Mouse (Mus musculus) right cerebral cortex, postnatal 10 days (tissue): ENCODE measurements around the gene Senp5.
"Not testable (repeated sequence)": the region's sequence is repeated elsewhere in the genome, so short reads cannot be mapped to it uniquely, and the experiment has no call there.

Source experiments
- DNase-seq, 2 experiments: peaks; one replicate each; pipeline ENCODE4 v3.0.0; 2021; ENCODE audit warnings: low spot score in 2 of 2

Senp5 gene

DNA sequence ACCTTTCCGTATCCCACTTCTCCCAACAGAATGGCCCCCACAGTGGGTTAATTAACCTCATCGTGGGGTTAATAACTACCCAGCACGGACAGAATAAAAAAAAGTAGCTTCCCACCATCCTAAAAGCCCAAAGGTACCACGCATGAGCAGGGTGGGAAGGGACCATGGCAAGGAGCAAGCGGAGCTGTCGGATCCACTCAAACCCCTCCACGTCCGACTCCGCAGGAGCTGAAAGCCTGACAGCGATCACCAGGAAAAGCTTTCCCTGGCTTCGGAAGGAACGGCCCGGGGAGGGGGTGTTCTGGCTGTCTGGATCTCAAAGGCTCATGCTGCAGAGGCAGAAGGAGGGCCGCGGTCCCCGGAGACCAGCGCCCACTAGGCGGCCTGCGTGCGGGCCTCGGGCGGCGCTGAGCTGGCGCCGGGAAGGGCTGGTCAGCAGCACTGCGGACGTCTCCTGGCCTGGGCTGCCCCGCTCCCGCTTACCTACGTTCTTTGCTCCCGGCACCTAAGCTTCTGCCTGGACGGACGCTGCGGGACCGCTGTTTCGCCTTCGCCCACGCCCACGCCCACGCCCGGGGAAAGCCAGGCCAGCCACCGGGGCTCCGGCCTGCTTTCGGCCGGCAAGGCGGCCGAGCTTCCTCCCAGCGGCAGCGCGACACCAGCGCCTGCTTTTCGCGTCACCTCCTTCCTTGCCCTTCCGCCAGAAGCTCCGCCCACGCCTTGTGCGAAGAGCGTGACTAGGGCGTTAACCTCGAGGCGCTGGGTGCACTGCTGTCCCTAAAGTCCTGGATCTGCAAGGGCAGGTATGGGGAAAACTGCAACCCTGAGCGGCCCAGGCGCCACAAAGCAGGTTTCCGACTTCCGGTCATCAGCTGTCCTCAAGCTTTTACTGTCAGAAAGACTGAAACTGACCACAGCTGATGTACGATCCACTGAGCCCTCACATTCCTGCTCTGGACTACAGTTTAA lies at the start of gene Senp5:
Senp5 (minus strand) TSS at position 779 of the 969 bp plus-strand sequence.
- peak; percentile 95 for DNase-seq

DNA sequence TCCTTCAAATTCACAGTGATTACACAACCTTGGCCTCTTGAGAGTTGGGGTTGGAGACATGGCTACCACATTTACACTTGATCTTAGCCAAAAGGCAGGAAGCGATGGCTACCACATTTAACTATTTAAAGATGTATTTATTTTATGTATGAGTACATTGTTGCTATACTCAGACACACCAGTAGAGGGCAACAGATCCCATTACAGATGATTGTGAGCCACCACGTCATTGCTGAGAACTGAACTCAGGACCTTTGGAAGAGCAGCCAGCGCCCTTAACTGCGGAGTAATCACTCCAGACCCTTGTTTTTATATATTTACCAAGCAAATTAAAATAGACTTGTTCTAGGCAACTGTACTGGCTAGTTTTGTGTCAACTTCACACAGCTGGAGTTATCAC lies 39.3 kb upstream of the Senp5 start:
- no peak for DNase-seq

GRCm38 (mm10) chr16:32019678-32020077 lies 16.6 kb upstream of the Senp5 start:
- DNase-seq = no peak

GRCm38 (mm10) chr16:32010330-32010729 lies 7.2 kb upstream of the Senp5 start:
- no peak for DNase-seq

DNA sequence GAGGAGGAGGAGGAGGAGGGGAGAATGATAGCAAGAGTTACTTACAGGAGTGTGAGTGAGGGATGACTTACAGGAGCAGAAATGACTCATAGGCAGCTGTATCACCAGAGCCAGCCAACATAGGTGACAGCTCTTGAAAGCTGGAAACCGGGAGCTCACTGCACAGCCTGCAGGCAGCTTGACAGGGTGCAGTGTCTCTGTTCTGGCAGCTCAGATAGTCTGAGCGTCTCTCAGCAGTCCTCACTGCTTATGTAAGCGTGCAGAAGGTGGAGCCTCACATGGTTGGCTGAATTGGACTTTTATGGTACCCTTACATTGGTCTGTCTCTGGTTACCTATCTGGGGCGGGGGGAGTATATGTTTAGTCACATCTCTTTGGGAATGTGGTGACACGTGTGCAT lies 6.8 kb upstream of the Senp5 start:
- no peak for DNase-seq

- no peak for DNase-seq
Observed at GRCm38 (mm10) chr16:32008529-32009293, 5.6 kb upstream of the Senp5 start.

DNA sequence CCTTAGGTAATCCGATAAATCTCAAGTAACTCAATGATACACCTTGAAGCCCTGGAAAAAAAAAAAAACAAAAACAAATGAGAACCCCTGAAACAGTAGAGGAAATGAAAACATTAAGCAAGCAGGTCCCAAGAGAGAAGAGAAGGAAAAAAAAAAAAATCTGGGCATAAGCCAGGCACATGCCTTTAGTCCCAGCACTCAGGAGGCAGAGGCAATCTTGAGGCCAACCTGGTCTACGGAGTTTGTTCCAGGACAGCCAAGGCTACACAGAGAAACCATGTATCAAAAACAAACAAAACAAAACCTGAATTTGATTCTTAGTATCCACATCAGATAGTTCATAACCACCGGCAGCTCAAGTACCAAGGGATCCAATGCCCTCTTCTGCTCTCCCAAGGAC lies 1.6 kb upstream of the Senp5 start:
- no peak for DNase-seq

DNA sequence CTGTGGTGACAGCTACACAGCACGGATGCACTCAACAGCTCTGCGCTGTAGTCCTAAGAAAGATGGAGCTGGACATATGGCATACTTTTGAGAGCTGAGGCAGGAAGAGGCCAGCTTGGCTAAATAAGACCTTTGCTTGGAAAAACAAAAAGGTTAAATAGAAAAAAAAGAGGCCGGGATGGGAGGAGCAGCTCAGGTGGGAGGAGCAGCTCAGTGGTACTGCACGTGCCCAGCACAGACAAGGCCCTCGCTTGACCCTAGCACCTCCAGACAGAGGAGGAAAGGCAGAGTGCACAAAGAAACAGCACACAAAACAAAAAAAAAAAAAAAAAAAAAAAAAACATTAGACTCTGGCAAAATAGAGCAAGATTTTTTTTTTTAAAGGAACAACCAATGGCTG lies 6.7 kb downstream of the Senp5 start:
- DNase-seq = no peak

GRCm38 (mm10) chr16:31993946-31994345 lies 9.1 kb downstream of the Senp5 start:
- DNase-seq = no peak

GRCm38 (mm10) chr16:31993195-31993594 lies 9.9 kb downstream of the Senp5 start:
- no peak for DNase-seq

DNA sequence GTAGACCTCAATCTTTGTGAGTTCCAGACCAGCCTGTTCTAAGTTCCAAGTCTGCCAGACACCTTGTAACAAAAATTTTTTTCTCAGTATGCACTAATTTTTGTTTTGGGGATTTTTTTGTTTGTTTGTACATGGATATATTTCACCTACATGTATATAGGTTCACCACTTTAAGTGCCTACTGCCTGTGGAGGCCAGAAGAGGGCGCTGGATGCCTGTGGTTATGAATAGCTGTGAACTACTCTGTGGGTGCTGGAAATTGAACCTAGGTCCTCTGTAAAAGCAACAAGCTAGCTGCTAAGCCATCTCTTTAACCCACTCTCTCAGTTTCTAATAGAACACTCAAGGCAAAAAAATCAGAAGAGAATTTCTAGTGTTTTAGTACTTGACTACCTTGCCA lies 11.0 kb downstream of the Senp5 start:
- no peak for DNase-seq

GRCm38 (mm10) chr16:31980946-31981345 lies 22.1 kb downstream of the Senp5 start:
- DNase-seq = no peak

DNA sequence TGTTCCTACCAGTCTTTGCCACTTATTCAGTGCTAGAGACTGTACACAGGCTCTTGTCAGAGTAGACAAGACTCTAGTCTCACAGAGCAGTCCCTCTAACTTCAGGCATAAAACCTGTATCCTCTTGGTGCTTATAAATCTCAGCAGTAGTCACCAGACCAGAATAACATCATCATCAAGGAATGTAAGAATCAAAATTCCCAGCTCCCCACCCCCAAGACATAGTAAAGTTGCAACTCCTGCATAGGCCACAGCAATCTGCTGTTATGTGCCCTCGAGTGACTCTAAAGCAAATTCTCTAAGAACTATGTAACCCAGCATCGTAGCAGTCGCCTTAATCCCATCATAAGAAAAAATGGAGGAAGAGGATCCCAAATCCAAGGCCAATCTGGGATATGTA lies 23.6 kb downstream of the Senp5 start:
- no peak for DNase-seq

DNA sequence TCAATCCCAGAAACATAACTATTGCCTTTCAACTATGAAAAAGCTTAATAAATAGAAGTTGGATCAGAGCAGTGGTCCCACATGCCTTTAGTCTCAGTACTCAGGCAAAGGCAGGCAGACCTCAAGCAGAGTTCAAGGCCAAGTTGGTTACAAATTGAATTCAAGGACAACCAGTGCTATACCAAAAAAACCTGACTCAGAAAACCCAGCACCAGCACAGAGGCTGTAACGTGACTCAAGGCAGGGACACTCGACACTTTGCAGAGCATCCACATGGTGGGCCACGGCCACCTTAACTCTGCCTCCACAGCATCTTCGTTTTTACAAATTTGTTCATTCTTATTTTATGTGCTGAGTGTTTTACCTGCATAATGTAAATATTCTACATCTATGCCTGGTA lies 27.8 kb downstream of the Senp5 start:
- no peak for DNase-seq

GRCm38 (mm10) chr16:31963224-31963623 lies 39.9 kb downstream of the Senp5 start:
- DNase-seq = peak; percentile 68 to 82

GRCm38 (mm10) chr16:31948345-31948774 lies 54.7 kb downstream of the Senp5 start, which contains the start of the genes 0610012G03Rik and Ncbp2:
TSS of gene 0610012G03Rik (minus strand) at chr16:31948494.
TSS of gene Ncbp2 (plus strand) at chr16:31948513.
- DNase-seq = peak; percentile 98 to 99

GRCm38 (mm10) chr16:31947901-31948316 lies 55.2 kb downstream of the Senp5 start:
- DNase-seq = no peak

GRCm38 (mm10) chr16:31947333-31947732 lies 55.8 kb downstream of the Senp5 start:
- no peak for DNase-seq

- not testable (repeated sequence) for DNase-seq
Observed at GRCm38 (mm10) chr16:31945986-31946385, 57.1 kb downstream of the Senp5 start.

- no peak for DNase-seq
Observed at GRCm38 (mm10) chr16:31945372-31945771, 57.7 kb downstream of the Senp5 start.

- peak; percentile 37 to 54 for DNase-seq
Observed at GRCm38 (mm10) chr16:31944698-31945255, 58.3 kb downstream of the Senp5 start.

DNA sequence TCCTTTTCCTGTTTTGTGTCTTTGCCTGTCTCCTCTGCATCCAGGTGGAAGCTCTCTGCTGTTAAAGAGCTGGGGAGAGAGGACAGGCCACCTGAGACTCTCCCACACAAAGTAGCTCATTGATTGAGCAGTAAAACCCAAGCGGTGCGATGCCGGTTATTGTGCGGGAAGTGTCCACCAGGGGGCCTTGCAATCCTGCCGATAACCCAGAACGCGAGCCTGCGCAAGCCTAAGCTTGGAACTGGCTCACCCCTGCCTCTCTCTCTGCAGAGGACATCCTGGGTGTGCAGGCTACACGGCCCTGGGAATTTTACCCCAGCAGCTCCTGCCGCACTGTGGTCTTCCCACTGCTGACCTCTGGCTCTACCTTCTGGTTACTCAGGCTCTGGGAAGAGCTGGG lies 59.1 kb downstream of the Senp5 start:
- DNase-seq = peak; percentile 86 to 87
